Comparison of ENCODE assay signal across 8 mouse cellular contexts in genomic region chr10:97313407-97313901, GRCm38 (mm10).
DNase-seq lines count a peak whose midpoint lies in the region; ATAC-seq and TF ChIP-seq lines count a peak whose summit lies in the region.

No protein-coding gene starts in this region.

- peak; percentile 96 for ATAC-seq in forebrain, embryonic 15.5 days (replicated peaks)
- ATAC-seq in liver, embryonic 16.5 days (ENCODE audit: low read depth) = peak; percentile 87
- peak; percentile 97 for ATAC-seq in neural tube, embryonic 12.5 days (ENCODE audit: low FRiP score, low read depth)
- ATAC-seq in stomach, postnatal 0 days (ENCODE audit: low FRiP score, low TSS enrichment) = peak; percentile 94

- peak; percentile 95 for DNase-seq in cerebellum, adult 11-12 months
- DNase-seq in heart, postnatal 14 days = peak; percentile 78 to 83
- DNase-seq in large intestine, adult 2 months (ENCODE audit: low read depth, low spot score) = peak; percentile 92
- peak; percentile 82 for DNase-seq in stomach, postnatal 0 days (ENCODE audit: low spot score)

- no peak for TF ChIP-seq CTCF in ES-Bruce4 (IDR thresholded peaks at IDR 0.05; ENCODE audit: low read depth, low read length)
- TF ChIP-seq CTCF in stomach, postnatal 0 days (IDR thresholded peaks at IDR 0.05; ENCODE audit: low read depth) = no peak

- 0% methylated on average over 13 of the region's 13 CpGs for WGBS in forebrain, embryonic 15.5 days
- 2% methylated on average over 13 of the region's 13 CpGs for WGBS in large intestine, adult 2 months
- 1% methylated on average over 13 of the region's 13 CpGs for WGBS in liver, embryonic 16.5 days (ENCODE audit: insufficient replicate concordance)
- under 1% methylated on average over 13 of the region's 13 CpGs for WGBS in neural tube, embryonic 12.5 days
- WGBS in stomach, postnatal 0 days = 1% methylated on average over 13 of the region's 13 CpGs

- no peaks in the 10 kb centered on the region for H3K9me3 ChIP-seq in ES-Bruce4 (replicated peaks; ENCODE audit: control insufficient read depth, insufficient read depth, low read length, poor library complexity, severe bottlenecking)
- no peaks in the 10 kb centered on the region for H3K9me3 ChIP-seq in forebrain, embryonic 15.5 days
- no peaks in the 10 kb centered on the region for H3K9me3 ChIP-seq in liver, embryonic 16.5 days (replicated peaks; ENCODE audit: control insufficient read depth, low read length)
- H3K9me3 ChIP-seq in neural tube, embryonic 12.5 days = no peaks in the 10 kb centered on the region
- H3K9me3 ChIP-seq in stomach, postnatal 0 days (ENCODE audit: control insufficient read depth, low read length) = no peaks in the 10 kb centered on the region

- no peaks in the 10 kb centered on the region for H3K36me3 ChIP-seq in ES-Bruce4 (ENCODE audit: control insufficient read depth, insufficient read depth, low read length, poor library complexity, severe bottlenecking)
- no peaks in the 10 kb centered on the region for H3K36me3 ChIP-seq in forebrain, embryonic 15.5 days
- no peaks in the 10 kb centered on the region for H3K36me3 ChIP-seq in liver, embryonic 16.5 days (ENCODE audit: control insufficient read depth, insufficient read depth)
- H3K36me3 ChIP-seq in neural tube, embryonic 12.5 days = no peaks in the 10 kb centered on the region
- H3K36me3 ChIP-seq in stomach, postnatal 0 days (ENCODE audit: control insufficient read depth, insufficient read depth, low read length) = no peaks in the 10 kb centered on the region

- H3K27me3 ChIP-seq in ES-Bruce4 (ENCODE audit: control insufficient read depth, insufficient read depth, low read length, poor library complexity, severe bottlenecking) = no peaks in the 10 kb centered on the region
- H3K27me3 ChIP-seq in forebrain, embryonic 15.5 days = no peaks in the 10 kb centered on the region
- H3K27me3 ChIP-seq in liver, embryonic 16.5 days (ENCODE audit: control insufficient read depth, insufficient read depth, low read depth, low read length) = no peaks in the 10 kb centered on the region
- H3K27me3 ChIP-seq in neural tube, embryonic 12.5 days (replicated peaks) = no peaks in the 10 kb centered on the region
- H3K27me3 ChIP-seq in stomach, postnatal 0 days (ENCODE audit: control insufficient read depth, insufficient read depth, low read length) = no peaks in the 10 kb centered on the region

- H3K27ac ChIP-seq in ES-Bruce4 (ENCODE audit: insufficient read depth, low read length) = no peak overlapping the region
- peak overlapping the region; percentile 98 for H3K27ac ChIP-seq in forebrain, embryonic 15.5 days (replicated peaks)
- H3K27ac ChIP-seq in liver, embryonic 16.5 days (ENCODE audit: low read length) = no peak overlapping the region
- H3K27ac ChIP-seq in neural tube, embryonic 12.5 days = peak overlapping the region; percentile 92
- peak overlapping the region; percentile 93 for H3K27ac ChIP-seq in stomach, postnatal 0 days (replicated peaks)

- H3K9ac ChIP-seq in ES-Bruce4 (ENCODE audit: low read depth, poor library complexity, severe bottlenecking) = peak overlapping the region; percentile 48; the same call in 1 of the 2 replicates
- peak overlapping the region; percentile 56 for H3K9ac ChIP-seq in forebrain, embryonic 15.5 days (replicated peaks)
- H3K9ac ChIP-seq in liver, embryonic 16.5 days (ENCODE audit: low read depth, low read length) = 0 out of 2 replicates have a peak overlapping the region, but pooled peaks have one; percentile 3
- H3K9ac ChIP-seq in neural tube, embryonic 12.5 days = peak overlapping the region; percentile 69
- H3K9ac ChIP-seq in stomach, postnatal 0 days (ENCODE audit: low read length) = peak overlapping the region; percentile 54

- no peak for TF ChIP-seq POLR2A in ES-Bruce4 (IDR thresholded peaks at IDR 0.05; ENCODE audit: insufficient read depth, low read length)

- H3K4me3 ChIP-seq in ES-Bruce4 (ENCODE audit: low read depth, low read length) = peak overlapping the region; percentile 61
- H3K4me3 ChIP-seq in forebrain, embryonic 15.5 days = peak overlapping the region; percentile 45
- H3K4me3 ChIP-seq in liver, embryonic 16.5 days (ENCODE audit: low read depth, low read length) = peak overlapping the region; percentile 50
- H3K4me3 ChIP-seq in neural tube, embryonic 12.5 days = peak overlapping the region; percentile 39
- H3K4me3 ChIP-seq in stomach, postnatal 0 days (ENCODE audit: low read depth, low read length) = peak overlapping the region; percentile 45

- peak overlapping the region; percentile 69 for H3K4me2 ChIP-seq in forebrain, embryonic 15.5 days (replicated peaks)
- peak overlapping the region; percentile 67 for H3K4me2 ChIP-seq in liver, embryonic 16.5 days (ENCODE audit: low read depth, low read length)
- peak overlapping the region; percentile 63 for H3K4me2 ChIP-seq in neural tube, embryonic 12.5 days (replicated peaks)
- H3K4me2 ChIP-seq in stomach, postnatal 0 days (replicated peaks; ENCODE audit: low read depth) = peak overlapping the region; percentile 68

- intact Hi-C loops in heart, postnatal 14 days (cut with DNase I) = loop anchor here (1.0 to 10.0 kb wide), 5 partner anchors 149 to 1099 kb away; partner anchors contain the start of gene Btg1

- no peak for TF ChIP-seq EP300 in ES-Bruce4 (IDR thresholded peaks at IDR 0.05; ENCODE audit: insufficient read depth, low read depth, low read length)
- TF ChIP-seq EP300 in stomach, postnatal 0 days (optimal IDR thresholded peaks at IDR 0.05) = no peak

- no peaks in the 10 kb centered on the region for H3K4me1 ChIP-seq in ES-Bruce4 (ENCODE audit: control insufficient read depth, insufficient read depth, low read length)
- H3K4me1 ChIP-seq in forebrain, embryonic 15.5 days = peaks cover 19% of the 10 kb centered on the region; the same call in 1 of the 2 replicates
- H3K4me1 ChIP-seq in liver, embryonic 16.5 days (ENCODE audit: control insufficient read depth, low read depth, low read length) = no peaks in the 10 kb centered on the region
- 0 out of 2 replicates have a peak, but pooled peaks cover 3% of the 10 kb centered on the region for H3K4me1 ChIP-seq in neural tube, embryonic 12.5 days
- no peaks in the 10 kb centered on the region for H3K4me1 ChIP-seq in stomach, postnatal 0 days (replicated peaks; ENCODE audit: control insufficient read depth, insufficient read depth)

Comparison
In these comparisons a context has a peak if more than half of its experiments do, and no peak if none do; other contexts are left out.
1. H3K27ac ChIP-seq: peak in forebrain, embryonic 15.5 days (single experiment), neural tube, embryonic 12.5 days (single experiment) and stomach, postnatal 0 days (single experiment); none in ES-Bruce4 (single experiment) and liver, embryonic 16.5 days (single experiment).
2. H3K9ac ChIP-seq: peak in every context shown above with its lines; median percentile 69 in neural tube, embryonic 12.5 days; 56 in forebrain, embryonic 15.5 days; 54 in stomach, postnatal 0 days; 48 in ES-Bruce4; 3 in liver, embryonic 16.5 days.
3. Peak in every context shown above with its lines, with median percentiles within 50 percentile points of each other: H3K4me3 ChIP-seq, DNase-seq, ATAC-seq and H3K4me2 ChIP-seq.